Mouse (Mus musculus) MEL (cell line): ENCODE data around the gene Tspan18. TPM values are rescaled to one million over a fixed set of nuclear protein-coding genes. Genes with fewer than 3 reads are reported as not detected.

Experiments
- DNase-seq: peaks from one replicate; pipeline ENCODE4 v3.0.0; 2011; ENCODE audit warnings: low read depth, low spot score
- H3K27ac ChIP-seq: 2 replicates; pipeline ENCODE4 v1.5.1; 2012; ENCODE audit warnings: low read depth, mild to moderate bottlenecking, control low read depth, low read length, moderate library complexity; ENCODE audit not compliant: control insufficient read depth
- H3K27me3 ChIP-seq, 2 experiments: fragments of 150-350 bp in 1 of 2; sonication (generic) in 1 of 2; 2 replicates each; pipeline ENCODE4 v1.6.1; 2012; ENCODE audit warnings: low read length in 2 of 2, mild to moderate bottlenecking in 2 of 2, improper control_type of control experiment in 1 of 2, moderate library complexity in 1 of 2; ENCODE audit not compliant: insufficient read depth in 2 of 2, control insufficient read depth in 1 of 2
- H3K36me3 ChIP-seq, 2 experiments: 2 replicates each; pipeline ENCODE4 v1.6.1; 2012 to 2014; ENCODE audit warnings: low read length in 2 of 2, improper control_type of control experiment in 1 of 2, inconsistent platforms in 1 of 2, mild to moderate bottlenecking in 1 of 2; ENCODE audit not compliant: insufficient read depth in 2 of 2, control insufficient read depth in 1 of 2
- H3K4me1 ChIP-seq, 2 experiments: fragments of 150-350 bp in 1 of 2; sonication (generic) in 1 of 2; 2 replicates each; pipeline ENCODE4 v1.6.1; 2012; ENCODE audit warnings: low read length in 2 of 2, improper control_type of control experiment in 1 of 2, mild to moderate bottlenecking in 1 of 2; ENCODE audit not compliant: insufficient read depth in 2 of 2, control insufficient read depth in 1 of 2
- H3K4me3 ChIP-seq, 2 experiments: fragments of 150-350 bp in 1 of 2; sonication (generic) in 1 of 2; 2 replicates each; pipeline ENCODE4 v1.5.1; 2012; ENCODE audit warnings: low read depth in 2 of 2, low read length in 2 of 2, mild to moderate bottlenecking in 2 of 2, moderate library complexity in 2 of 2, control low read depth in 1 of 2, improper control_type of control experiment in 1 of 2; ENCODE audit not compliant: control insufficient read depth in 1 of 2, insufficient read depth in 1 of 2
- H3K79me2 ChIP-seq: 2 replicates; pipeline ENCODE4 v1.6.1; 2012; ENCODE audit warnings: mild to moderate bottlenecking, low read length, moderate library complexity; ENCODE audit not compliant: control insufficient read depth, poor library complexity, insufficient read depth
- H3K9ac ChIP-seq: 2 replicates; pipeline ENCODE4 v1.6.1; 2012; ENCODE audit warnings: low read depth, mild to moderate bottlenecking, control low read depth, low read length, moderate library complexity; ENCODE audit not compliant: control insufficient read depth, poor library complexity, severe bottlenecking
- H3K9me3 ChIP-seq: fragments of 150-350 bp; sonication (generic); replicated peaks from 2 replicates; pipeline ENCODE4 v1.6.1; 2012; ENCODE audit warnings: mild to moderate bottlenecking, low read length, improper control_type of control experiment, moderate library complexity; ENCODE audit not compliant: insufficient read depth
- MEF2A ChIP-seq: IDR thresholded peaks from 2 replicates; pipeline ENCODE4 v1.6.1; 2014; ENCODE audit warnings: low read depth, mild to moderate bottlenecking, inconsistent platforms, low read length, improper control_type of control experiment; ENCODE audit not compliant: poor library complexity, insufficient replicate concordance, severe bottlenecking; ENCODE audit errors: extremely low read depth
- MYB ChIP-seq: IDR thresholded peaks from 2 replicates; pipeline ENCODE4 v1.6.1; 2011; ENCODE audit warnings: mild to moderate bottlenecking, low read depth, low read length, improper control_type of control experiment
- NELFE ChIP-seq: IDR thresholded peaks from 2 replicates; pipeline ENCODE4 v1.6.1; 2011; ENCODE audit warnings: low read depth, low read length, improper control_type of control experiment
- NRF1 ChIP-seq: IDR thresholded peaks from 2 replicates; pipeline ENCODE4 v1.6.1; 2014; ENCODE audit warnings: low read depth, mild to moderate bottlenecking, inconsistent platforms, low read length, improper control_type of control experiment, moderate library complexity; ENCODE audit not compliant: poor library complexity, insufficient read depth, severe bottlenecking
- TBP ChIP-seq: IDR thresholded peaks from 2 replicates; pipeline ENCODE4 v1.8.0; 2011; ENCODE audit warnings: low read depth, low read length, improper control_type of control experiment
- USF2 ChIP-seq, 2 experiments: IDR thresholded peaks; 2 replicates each; pipeline ENCODE4 v1.6.1; 2011 to 2012; ENCODE audit warnings: improper control_type of control experiment in 2 of 2, low read length in 2 of 2, borderline replicate concordance in 1 of 2, inconsistent platforms in 1 of 2, low read depth in 1 of 2, mild to moderate bottlenecking in 1 of 2; ENCODE audit not compliant: insufficient read depth in 1 of 2
- ZMIZ1 ChIP-seq: IDR thresholded peaks from 2 replicates; pipeline ENCODE4 v1.6.1; 2012; ENCODE audit warnings: low read depth, mild to moderate bottlenecking, inconsistent platforms, low read length, improper control_type of control experiment, moderate library complexity
- ZNF384 ChIP-seq: IDR thresholded peaks from 2 replicates; pipeline ENCODE4 v1.6.1; 2012; ENCODE audit warnings: low read depth, mild to moderate bottlenecking, inconsistent platforms, low read length, improper control_type of control experiment
- polyA plus RNA-seq, 2 experiments: library from polyadenylated mRNA; stranded (reverse) in 1 of 2; unstranded in 1 of 2; fragments of >175 nt in 1 of 2; fragments of >200 nt in 1 of 2; gene quantifications; 2 replicates each; pipeline versions ENCODE4 v1.2.1 to v1.2.4; 2012; ENCODE audit warnings: low replicate concordance in 2 of 2, low read depth in 1 of 2; ENCODE audit not compliant: insufficient read length in 2 of 2, insufficient read depth in 1 of 2, missing spikeins in 1 of 2
- total RNA-seq: library from RNA; depleted of rRNA; stranded (reverse); fragments of 300-350 nt; gene quantifications from 2 replicates; pipeline ENCODE4 v1.2.3, GENCODE M21; 2012

Gene Tspan18
- total and polyA plus RNA-seq, 3 experiments: 2.2 to 4.4 TPM; not detected in 1

- Histone ChIP-seq H3K4me1 (0 out of 4 replicates have a peak, but pooled peaks cover 0 to 7% of the 10 kb centered on the region in 2 experiments), H3K27me3 (peaks cover 0 to 1% of the 10 kb centered on the region in 2 experiments; a peak in 1 of 4 replicates), H3K27ac (no peak overlapping the region), H3K9me3 (no peaks in the 10 kb centered on the region), H3K9ac (no peak overlapping the region), H3K79me2 (no peaks in the 10 kb centered on the region), H3K36me3 (no peaks in the 10 kb centered on the region), H3K4me3 (no peak overlapping the region)
- no peak for DNase-seq
- TF ChIP-seq MEF2A (no peak), ZNF384 (no peak)
These were observed 102.2 kb downstream of the Tspan18 start for GRCm38 (mm10) chr2:93232141-93232540.

GRCm38 (mm10) chr2:93228480-93228824 lies 105.9 kb downstream of the Tspan18 start:
- 0 out of 4 replicates have a peak, but pooled peaks cover 0 to 7% of the 10 kb centered on the region in 2 experiments for H3K4me1 ChIP-seq
- H3K4me3 ChIP-seq: no peak overlapping the region
- no peak for DNase-seq
- peaks cover 0 to 1% of the 10 kb centered on the region in 2 experiments; a peak in 1 of 4 replicates for H3K27me3 ChIP-seq
- H3K79me2 ChIP-seq: no peaks in the 10 kb centered on the region
- no peaks in the 10 kb centered on the region for H3K36me3 ChIP-seq
- no peak for TF ChIP-seq MYB
- no peak for TF ChIP-seq MEF2A
- TF ChIP-seq ZMIZ1: no peak
- TF ChIP-seq NRF1: no peak
- TF ChIP-seq TBP: no peak
- no peak for TF ChIP-seq NELFE
- no peaks in the 10 kb centered on the region for H3K9me3 ChIP-seq
- no peak overlapping the region for H3K9ac ChIP-seq
- no peak overlapping the region for H3K27ac ChIP-seq

GRCm38 (mm10) chr2:93227713-93228479 lies 106.4 kb downstream of the Tspan18 start:
- no peak overlapping the region for H3K4me3 ChIP-seq
- no peak for DNase-seq
- H3K27me3 ChIP-seq: peaks cover 1 to 2% of the 10 kb centered on the region in 2 experiments; a peak in 2 of 4 replicates

More at GRCm38 (mm10) chr2:93227713-93228479, 106.4 kb downstream of the Tspan18 start:
- H3K9me3 ChIP-seq: no peaks in the 10 kb centered on the region
- no peak overlapping the region for H3K9ac ChIP-seq
- H3K27ac ChIP-seq: no peak overlapping the region
- H3K79me2 ChIP-seq: no peaks in the 10 kb centered on the region
- TF ChIP-seq USF2 (IDR thresholded peaks at IDR 0.05; ENCODE audit: borderline replicate concordance in 1 of 2, insufficient read depth in 1 of 2, low read depth in 1 of 2, low read length in 2 of 2): no peak
- no peaks in the 10 kb centered on the region for H3K36me3 ChIP-seq
- H3K4me1 ChIP-seq: 0 out of 4 replicates have a peak, but pooled peaks cover 0 to 7% of the 10 kb centered on the region in 2 experiments
